Mouse (Mus musculus) frontal cortex, postnatal 36 days (tissue): ENCODE results near the gene Tnni1.
A peak's percentile ranks its signal among the peaks of the same experiment; 100 is the strongest.

Source experiments
- DNase-seq, 2 experiments: peaks; one replicate each; pipeline ENCODE4 v3.0.0; 2022; ENCODE audit warnings: low spot score in 2 of 2

The Tnni1 gene

GRCm38 (mm10) chr1:135766592-135767306 is 12.5 kb upstream of the Tnni1 start:
- no peak for DNase-seq

- no peak for DNase-seq
Measured at GRCm38 (mm10) chr1:135767324-135767890, 11.8 kb upstream of the Tnni1 start.

DNA sequence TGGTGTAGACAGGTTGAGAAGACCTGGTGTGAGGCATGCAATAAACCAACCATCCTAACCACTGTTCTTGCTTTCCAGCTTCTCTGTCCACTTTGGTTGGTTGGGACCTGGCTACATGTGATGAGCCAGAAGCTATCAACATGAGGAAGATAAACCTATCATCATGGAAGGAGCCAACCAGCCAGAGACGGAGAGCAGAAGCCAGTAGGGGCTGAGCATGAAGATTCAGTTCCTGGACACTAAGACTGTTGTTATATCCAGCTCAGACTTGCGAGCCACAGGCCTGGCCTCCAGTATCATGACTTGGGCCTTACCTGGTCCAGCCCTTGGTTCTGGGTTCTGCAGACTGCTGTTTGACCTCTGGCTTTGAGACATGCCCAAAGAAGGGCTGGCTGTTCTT is 10.8 kb upstream of the Tnni1 start:
- DNase-seq: no peak

GRCm38 (mm10) chr1:135770237-135770636 is 9.0 kb upstream of the Tnni1 start:
- DNase-seq: no peak

- DNase-seq: no peak
Measured at GRCm38 (mm10) chr1:135770896-135771572, 8.2 kb upstream of the Tnni1 start.

- no peak for DNase-seq
Measured at GRCm38 (mm10) chr1:135771573-135771970, 7.7 kb upstream of the Tnni1 start.

DNA sequence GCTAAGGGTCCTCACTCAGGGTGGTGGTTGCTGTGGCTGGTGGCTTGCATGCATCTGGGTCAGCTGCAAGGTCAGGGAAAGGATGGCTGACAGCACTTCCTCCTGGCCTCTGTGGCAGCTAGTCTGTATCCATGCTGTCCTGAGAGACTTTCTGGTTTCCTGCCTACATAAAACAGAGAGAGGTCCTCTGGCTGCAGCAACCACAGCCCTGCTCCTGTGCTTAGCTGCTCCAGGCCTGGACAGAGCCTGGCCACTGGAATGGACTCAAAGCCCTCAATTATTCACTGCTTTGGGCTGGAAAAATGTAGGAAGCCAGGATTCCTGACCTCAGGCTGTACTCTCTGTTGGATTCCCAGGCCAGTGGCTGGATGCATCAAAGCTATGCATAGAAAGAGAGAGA is 2.6 kb upstream of the Tnni1 start:
- DNase-seq: no peak

DNA sequence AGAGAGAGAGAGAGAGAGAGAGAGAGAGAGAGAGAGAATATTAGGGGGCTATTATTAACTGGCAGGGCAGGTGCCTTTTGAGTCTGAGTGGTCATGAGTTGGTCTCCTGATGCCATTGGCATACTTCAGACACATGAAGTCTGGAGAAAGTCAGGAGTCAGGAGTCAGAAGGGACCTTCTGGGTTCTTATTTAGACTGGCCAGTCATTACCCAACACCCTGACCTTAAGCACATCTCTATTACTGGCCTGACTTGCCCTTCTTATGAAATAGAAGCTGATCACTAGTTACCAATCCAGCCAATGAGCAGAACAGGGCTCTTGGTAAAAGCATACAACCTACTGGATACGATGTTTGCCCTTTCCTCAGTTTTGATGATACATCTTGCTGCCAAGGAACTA is 2.2 kb upstream of the Tnni1 start:
- no peak for DNase-seq

- DNase-seq: no peak
Measured at GRCm38 (mm10) chr1:135780649-135781048, 1.4 kb downstream of the Tnni1 start.

GRCm38 (mm10) chr1:135781220-135781619 is 2.0 kb downstream of the Tnni1 start:
- DNase-seq: peak; percentile 67 to 75

DNA sequence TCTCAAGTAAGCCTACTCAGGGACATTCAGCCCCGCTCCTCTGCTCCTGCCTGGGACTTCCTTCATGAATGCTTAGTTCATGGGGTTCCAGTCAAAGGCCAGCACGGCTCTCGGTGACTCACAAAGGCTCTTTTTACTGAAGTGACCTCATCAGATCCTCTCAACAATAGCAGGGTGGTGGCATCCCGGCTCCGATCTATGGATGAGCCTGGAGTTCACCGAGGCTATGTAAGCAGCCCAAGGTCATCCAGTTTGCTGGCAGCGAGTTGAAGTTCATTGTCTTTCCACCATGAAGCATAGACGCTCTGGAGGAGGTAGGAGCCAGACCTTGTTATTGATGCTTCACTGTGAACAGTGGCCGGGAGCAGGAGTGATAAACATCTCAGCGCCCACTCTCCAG is 3.6 kb downstream of the Tnni1 start:
- DNase-seq: no peak

GRCm38 (mm10) chr1:135787799-135788198 is 8.6 kb downstream of the Tnni1 start:
- peak; percentile 62 to 72 for DNase-seq

DNA sequence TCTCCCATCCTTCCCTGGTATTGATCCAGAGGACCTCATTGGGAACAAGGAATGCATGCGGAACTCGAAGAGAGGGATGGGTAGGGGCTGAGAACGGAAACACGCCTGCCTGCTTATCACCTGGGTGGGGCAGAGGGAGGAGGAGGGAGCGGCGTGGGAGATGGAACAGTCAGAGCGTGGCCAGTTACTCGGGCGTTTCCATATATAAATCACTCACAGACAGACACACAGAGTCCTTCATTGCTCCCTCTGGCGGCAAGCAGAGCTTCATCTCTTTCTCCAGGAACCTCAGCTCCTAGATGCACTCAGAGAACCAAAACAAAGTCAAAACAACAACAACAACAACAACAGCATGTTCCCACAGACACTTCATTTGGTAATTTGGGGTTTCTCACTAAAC is 9.5 kb downstream of the Tnni1 start:
- DNase-seq: no peak

DNA sequence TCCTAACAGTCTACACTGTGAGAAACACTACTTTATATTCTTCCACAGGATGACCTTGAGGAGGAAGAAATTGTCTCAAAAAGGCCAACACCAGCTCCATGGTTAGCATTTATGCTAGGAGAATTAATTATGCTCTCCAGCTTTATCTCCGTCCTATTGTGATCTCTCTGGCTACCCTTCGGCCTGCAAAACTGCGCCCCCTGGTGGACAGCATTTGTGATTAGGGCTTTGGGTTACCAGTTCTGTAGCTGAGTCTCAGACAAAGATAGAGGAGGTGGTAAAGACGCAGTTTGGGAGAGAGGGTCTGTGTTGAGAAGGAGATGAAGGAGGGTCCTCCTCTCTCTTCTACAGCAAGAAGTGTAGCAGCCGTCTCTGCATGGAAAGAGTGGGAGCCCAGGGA is 10.6 kb downstream of the Tnni1 start:
- DNase-seq: peak; percentile 66 to 67

DNA sequence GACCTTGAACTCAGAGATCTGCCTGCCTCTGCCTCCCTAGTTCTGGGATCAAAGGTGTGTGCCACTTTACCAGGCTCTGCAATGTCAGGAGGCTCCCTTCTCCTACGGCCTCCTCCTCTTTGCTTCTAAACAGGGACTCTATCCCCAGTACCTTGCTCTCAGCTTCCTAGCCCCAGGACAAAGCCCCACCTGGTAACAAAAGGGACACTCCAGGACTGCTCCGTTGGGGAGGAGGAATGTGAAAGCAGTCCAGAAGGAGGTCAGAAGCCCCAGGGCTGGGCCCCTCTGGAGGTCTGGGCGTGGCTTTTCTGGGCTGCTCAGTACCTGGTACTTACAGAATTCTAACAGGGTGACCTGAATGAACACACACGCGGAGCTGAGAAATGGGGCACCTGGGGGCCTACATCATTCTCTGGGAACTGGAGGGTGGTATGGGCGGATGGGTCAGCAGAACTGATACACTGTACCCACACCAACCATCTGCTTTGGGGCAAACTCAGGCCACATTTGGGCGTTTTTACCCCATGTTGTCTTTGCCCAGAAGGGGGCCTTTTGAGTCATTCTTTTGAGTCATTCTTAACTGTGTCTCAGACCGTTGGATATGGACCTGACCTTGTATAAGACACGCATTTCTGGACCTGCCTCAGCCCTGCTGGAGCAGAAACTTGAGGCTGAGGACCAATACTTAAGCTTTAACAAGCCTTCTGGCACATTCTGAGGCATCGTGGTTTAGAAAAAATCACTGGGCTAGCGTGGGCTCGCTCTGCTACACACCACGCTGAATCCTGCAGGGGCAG is 13.1 kb downstream of the Tnni1 start:
- no peak for DNase-seq

DNA sequence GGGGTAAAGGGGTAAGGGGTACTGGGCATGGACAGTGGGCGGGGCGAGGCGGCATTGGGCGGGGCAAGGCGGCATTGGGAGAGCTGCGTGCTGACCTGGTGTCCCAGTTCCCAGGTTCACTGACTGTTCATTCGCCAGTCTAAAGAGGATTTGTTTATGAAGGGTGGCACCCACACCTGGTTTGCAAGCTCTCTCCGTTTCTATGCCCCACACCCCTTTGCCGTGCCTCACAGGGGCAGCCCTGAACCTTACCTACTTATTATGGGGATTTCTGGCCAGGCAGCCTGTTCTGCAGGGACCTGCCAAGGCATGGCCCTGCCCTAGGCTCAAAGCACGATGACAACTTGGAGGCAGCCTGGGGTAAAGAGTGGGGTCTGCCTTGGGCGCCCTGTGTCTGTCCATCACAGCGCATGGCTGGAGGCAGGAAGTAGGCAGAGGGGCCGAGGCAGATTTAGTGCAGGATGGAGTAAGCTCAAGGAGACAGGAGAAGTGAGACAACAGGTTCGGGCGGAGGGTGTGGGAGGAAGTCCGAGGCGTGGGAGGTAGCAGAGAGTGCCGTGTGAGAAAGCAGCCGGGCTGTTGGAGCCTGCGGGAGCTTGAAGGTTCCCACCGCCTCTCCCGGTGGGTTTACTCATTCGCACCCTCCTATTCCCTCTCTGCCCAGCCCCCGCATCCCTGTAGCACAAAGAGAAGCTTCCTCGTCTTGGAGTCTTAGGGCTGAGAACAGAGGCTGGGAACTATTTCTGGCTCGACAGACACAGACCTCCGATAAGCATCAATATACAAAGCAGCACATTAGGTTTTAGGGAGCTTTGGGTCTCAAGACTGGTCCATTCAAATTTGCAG is 14.4 kb downstream of the Tnni1 start:
- DNase-seq: peak; percentile 74 to 76

GRCm38 (mm10) chr1:135794216-135795134 is 15.2 kb downstream of the Tnni1 start:
- DNase-seq: no peak

DNA sequence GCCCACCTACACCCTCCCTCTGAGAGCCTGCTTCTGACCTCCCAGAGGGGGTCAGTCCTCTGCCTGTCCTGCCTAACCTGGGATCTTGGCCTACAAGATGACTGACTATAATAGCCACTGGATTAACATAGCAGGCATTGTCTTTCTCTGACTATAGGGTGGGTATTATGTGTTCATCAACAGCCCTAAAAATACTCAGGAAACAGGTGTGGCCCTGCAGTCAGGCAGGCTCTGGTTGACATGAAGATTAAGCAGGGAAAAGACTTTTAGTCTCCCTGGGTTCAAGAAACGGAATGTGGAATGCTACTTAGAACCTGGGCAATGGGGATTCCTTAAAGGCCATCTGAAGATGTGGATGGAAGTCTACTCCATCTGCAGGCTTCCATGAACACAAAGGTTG is 19.3 kb downstream of the Tnni1 start:
- DNase-seq: no peak

DNA sequence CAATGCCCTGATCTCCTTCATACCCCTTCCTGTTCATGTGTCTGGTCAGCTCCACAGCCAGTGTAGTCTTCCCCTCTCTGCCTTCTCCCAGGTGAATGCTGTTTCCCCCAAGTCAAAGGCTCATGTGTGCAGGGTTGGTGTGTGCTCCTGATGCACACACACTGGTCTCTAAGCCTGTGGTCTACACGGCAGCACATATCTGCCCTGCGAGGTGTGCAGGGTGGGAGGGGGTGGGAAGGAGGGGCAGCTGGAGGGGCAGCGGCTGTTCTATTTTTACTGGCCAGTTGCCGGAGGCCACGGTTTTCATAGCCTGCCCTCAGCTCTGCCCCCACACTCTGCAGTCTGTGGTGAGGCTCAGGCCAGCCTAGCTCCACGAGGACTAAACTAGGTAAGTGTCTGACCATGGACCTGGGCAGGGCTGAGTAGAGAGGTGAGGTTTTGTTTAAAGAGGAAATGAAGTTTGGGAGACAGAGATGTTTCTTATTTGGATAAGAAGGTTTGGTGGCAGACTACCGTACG is 19.9 kb downstream of the Tnni1 start:
- no peak for DNase-seq
